Mouse (Mus musculus): ENCODE data around the gene Zfp503.

The Zfp503 gene

GRCm38 (mm10) chr14:21989291-21989913, at the start of gene Zfp503:
Zfp503 (minus strand) TSS chr14:21989601.
- DNase-seq (ENCODE audit: low spot score): peak; percentile 60

DNA sequence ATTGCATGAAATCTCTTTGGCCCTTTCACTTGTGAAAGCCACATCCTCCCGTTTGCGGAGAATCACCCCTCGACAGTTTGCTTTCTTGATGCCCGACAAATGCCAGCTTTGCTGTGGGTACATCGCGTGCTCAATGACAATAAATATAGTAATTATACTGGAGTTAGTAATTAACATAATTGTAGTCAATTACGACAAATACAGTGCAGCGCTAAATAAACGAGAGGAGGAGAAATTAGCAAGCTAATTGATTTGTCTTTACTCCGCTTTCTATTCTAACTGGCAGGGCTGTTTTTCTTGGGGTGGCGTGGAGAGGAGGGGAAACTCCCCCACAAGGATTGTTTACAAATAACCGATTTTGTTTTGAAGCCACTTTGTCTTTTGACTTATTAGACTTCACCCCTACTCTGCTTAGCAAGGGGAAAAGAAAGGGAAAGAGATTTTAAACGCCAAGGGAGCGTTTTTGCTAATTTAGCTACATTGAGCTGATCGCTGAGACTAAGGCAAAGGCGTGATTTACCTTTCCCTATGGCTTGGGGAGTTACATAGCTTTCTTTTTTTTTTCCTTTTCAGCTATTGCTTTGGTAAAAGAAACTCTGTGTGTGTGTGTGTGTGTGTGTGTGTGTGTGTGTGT, 48.2 kb upstream of the Zfp503 start:
- DNase-seq (ENCODE audit: low spot score): no peak

GRCm38 (mm10) chr14:22036802-22037497, 47.5 kb upstream of the Zfp503 start:
- no peak for DNase-seq (ENCODE audit: low spot score)

DNA sequence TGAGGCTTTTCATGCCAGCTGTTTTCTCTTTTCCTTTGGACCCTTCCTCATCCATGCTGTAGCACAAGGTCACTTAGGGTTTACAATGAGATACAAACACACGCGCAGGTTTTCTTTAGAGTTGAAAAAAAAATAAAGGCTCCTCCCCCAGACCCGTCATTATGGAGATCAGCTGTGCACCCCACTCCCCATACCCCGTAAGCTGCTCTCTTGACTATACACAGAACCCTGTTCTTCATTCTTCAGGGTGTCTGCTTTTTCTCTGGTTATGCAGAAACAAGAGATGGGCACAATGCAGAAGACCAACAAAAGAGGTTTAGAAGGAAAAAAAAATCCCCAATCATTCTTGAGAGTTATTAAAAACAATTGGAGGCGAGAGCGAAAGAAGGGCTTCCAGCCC, 46.9 kb upstream of the Zfp503 start:
- DNase-seq (ENCODE audit: low spot score): no peak

DNA sequence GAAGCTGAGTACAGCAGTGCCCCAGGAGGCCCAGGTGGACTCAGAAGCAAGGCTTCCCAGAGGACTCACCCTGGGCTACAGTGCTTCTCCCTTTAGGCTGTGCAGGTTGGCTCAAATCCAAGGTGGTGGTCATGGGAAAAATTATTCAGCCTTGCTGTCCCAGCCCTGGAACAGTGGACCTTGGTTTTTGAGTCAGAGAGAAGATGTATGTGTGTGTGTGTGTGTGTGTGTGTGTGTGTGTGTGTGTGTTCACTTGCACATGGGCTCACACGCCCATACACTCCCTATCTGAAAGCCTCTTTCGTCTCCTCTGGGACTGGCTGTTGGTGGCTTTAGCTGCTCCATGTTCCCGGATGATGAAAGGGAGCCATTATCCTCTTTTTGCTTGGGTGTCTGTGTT, 46.5 kb upstream of the Zfp503 start:
- no peak for DNase-seq (ENCODE audit: low spot score)

DNA sequence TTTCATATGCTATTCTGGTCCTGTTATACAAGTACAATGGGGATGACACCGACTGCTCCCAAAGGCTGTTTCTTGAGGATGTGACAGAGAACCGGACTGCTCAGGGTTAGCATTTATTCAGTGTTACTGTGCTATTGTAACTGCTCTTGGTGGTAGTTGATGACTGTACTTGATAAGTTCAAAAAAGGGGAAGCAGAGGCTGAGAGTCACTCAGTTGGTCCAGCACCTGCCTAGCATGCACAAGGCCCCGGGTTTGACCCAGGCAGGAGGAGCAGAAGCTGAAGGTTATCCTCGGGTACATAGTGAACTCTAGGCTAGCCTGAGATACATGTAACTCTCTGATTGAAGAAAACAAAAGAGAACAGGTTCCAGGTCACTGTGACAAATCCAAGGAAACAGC, 34.1 kb upstream of the Zfp503 start:
- DNase-seq (ENCODE audit: low spot score): no peak

DNA sequence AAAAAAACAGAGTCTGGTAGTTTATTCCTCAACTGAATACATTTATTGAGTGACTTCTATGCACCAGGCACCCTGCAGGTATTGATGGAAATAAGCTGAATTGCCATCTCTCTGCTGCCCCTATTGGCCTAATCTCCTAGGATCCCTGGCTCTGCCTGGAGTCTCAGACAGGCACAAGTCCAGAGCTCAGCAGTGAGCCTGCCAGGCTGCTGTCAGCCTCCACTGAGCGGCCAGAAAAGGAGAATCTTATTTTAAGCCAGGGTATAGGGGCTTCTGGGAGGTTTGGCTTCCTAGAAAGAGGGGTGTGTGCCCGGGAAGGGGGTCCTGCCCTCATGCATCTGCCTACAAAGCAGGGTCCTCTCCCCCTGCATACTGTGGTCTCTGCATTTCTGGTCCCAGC, 31.5 kb upstream of the Zfp503 start:
- DNase-seq (ENCODE audit: low spot score): peak; percentile 66

- no peak for DNase-seq (ENCODE audit: low spot score)
These were observed 30.8 kb upstream of the Zfp503 start for GRCm38 (mm10) chr14:22019949-22020845.

DNA sequence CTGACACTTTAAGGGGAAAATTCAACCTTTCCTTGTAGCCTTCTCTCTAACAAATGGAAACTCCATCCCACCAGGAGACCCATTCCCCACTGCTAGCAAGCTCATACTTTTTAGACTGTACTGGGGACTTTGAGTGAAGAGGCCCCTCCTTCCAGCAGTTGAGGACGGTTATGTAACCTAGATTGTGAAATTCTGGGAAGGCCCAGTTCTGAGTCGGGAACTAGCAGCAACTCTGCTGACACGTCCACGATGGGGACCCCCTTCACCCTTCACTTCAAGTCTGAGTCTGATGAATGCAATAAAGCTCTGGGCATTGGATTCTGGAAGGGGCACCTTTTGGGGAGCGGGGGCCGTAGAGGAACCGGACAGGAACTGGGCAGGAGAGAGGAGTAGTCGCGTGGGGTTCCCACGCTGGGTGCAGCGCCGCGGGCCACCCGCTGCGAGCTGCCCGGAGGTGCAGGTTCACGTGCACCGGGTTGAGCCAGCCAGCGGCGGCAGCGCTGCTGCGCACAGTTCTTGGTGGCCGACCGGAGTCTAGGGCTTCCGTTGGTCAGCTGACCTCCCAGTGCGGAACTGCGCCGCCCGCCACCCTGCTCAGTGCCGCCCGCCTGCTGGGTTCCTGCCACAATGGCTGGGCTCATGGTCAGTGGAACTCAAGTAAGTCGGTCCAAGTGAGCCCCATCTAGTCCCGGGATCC, 30.0 kb upstream of the Zfp503 start, which contains the start of gene Lrmda:
Gene Lrmda (plus strand): TSS at position 461 of the 697 bp plus-strand sequence.
- DNase-seq (ENCODE audit: low spot score): peak; percentile 66

DNA sequence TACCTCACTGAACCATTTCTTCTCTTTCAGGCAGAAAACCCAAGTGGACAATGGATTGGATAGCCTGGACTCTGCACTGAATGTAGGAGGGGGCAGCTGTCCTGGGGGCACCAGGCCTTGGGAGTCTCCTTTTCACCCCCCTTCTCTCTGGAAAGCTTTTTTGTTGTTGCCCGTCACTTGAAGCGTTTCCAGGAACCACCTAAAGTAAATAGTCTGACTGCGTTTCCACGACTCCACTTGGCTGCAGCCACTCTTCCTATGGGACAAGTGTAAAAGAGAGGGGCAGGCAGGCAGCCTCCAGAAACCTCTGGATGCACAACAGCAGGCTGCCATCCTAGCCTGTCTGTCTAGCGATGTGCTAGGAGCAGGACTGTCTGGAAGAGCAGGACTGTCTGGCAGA, 27.6 kb upstream of the Zfp503 start:
- DNase-seq (ENCODE audit: low spot score): no peak

GRCm38 (mm10) chr14:22014781-22015180, 25.4 kb upstream of the Zfp503 start:
- DNase-seq (ENCODE audit: low spot score): no peak

DNA sequence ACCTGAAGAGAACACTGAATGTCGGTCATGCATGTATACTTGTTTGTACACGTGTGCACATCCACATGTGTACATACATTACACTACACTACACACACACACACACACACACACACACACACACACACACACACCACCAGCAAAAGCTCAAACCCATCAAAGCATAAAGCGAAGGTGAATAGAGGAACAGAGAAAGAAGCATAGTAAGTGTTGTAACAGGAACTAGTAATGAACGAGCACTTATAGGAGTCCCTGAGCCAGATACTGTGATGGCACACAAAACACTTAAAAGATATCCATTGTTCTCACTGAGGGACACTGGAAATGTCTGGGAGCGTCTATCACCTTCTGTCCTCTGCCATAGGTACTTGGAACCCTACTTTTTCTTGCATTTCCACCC, 24.9 kb upstream of the Zfp503 start:
- no peak for DNase-seq (ENCODE audit: low spot score)

GRCm38 (mm10) chr14:22007006-22007405, 17.6 kb upstream of the Zfp503 start:
- no peak for DNase-seq (ENCODE audit: low spot score)

DNA sequence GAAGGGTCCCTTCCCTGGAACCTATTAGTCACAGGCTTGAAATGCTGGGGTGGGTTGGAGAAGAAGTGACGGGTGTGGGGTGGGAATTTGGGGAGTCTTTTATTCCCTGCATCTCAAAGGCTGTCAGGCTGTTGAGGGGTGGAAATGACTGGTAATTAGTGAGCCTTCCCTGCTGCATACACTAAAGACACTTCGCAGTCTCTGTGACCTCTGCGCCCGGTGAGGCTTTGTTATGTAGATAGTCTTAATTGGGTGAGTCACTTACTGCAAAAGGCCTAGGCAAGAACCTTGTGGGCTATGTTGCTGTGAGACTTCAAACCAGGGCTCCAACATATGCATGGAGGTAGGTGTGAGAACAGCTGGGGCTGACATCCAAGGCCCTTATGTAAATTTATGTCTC, 15.5 kb upstream of the Zfp503 start:
- DNase-seq (ENCODE audit: low spot score): peak; percentile 28

DNA sequence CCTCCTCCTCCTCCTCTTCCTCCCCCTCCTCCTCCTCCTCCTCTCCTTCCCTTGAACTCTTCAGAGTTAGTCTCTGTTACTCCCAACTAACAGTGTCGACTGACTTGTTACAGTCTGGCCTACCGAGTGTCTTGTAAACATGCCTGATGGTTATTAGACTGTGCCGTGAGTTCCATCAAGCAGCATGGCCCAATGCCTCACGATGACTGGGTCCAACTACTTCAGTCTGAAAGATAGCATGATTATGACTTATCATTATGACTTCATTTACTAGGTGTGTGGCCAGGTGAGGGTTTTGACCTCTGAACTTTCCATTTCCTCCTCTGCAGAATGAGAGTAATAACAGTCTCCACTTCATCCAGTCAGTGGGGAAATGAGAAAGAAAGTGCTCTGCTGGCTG, 14.2 kb upstream of the Zfp503 start:
- no peak for DNase-seq (ENCODE audit: low spot score)

DNA sequence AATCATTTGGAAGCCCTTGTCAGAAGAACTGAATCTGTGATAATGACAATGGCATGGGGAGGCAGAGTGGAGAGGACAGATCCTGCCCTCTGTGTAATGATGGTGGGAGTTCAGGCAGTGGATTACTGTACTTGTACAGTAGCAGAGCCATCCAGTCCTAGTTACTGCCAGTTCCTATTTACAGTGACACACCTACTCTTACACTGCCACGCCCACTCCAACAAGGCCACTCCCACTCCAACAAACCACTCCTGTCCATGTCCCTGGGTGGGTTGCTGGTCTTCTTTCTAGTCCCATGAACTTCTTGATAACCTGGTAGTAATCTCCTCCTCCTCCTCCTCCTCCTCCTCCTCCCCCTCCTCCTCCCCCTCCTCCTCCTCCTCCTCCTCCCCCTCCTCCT, 13.8 kb upstream of the Zfp503 start:
- DNase-seq (ENCODE audit: low spot score): no peak

DNA sequence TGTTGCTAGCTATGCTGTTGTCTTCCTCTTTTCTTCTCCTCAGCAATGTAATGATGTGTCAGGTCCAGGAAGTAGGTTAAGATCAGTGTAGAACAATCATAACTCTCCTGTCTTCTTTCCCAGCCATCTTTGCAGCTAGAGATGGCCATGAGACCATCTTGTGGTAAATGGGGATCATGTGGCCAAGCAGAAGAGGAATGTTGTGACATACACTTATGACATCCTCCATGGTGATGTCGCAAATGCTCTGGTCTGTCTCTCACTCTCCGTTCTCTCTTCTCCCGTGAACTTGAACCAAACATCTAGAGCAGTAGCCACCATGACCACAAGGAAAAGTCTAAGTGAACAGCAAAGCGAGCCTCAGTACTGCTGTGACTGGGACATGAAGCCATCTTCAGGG, 10.2 kb upstream of the Zfp503 start:
- no peak for DNase-seq (ENCODE audit: low spot score)

DNA sequence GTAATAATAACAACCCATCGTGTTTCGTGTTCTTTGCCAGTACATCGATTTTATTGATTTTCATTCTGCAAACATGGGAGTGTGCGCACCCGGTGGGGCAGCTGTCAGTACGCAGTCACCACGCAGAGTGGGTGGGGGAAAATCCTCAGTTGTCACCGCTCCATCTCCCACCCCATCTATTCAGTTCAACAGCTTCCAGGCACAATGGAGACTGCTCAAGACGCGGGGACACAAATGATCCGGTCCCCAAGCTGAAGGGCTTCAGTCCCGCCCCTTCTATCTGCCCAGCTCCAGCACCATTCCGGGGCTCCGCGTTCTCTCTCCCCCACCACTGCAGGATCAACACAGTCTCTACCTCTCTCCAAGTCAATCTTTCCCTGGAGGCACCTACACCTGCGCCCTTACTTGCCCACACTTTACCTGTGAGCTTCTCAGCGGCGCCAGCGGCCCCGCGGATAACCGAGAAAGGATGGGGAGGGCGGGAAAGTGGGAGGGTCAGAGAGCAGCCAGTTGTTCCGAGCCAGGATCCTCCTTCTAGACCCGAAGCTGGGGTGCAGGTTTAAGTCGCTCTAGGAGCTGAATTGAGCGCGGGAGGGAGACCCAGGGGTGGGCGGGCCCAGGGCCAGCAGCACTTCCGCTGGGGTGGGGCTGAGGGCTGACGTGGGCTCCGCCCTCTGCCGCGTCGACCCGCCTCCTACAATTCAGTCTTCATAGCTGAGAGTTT, 5.8 kb upstream of the Zfp503 start:
- peak; percentile 74 for DNase-seq (ENCODE audit: low spot score)

DNA sequence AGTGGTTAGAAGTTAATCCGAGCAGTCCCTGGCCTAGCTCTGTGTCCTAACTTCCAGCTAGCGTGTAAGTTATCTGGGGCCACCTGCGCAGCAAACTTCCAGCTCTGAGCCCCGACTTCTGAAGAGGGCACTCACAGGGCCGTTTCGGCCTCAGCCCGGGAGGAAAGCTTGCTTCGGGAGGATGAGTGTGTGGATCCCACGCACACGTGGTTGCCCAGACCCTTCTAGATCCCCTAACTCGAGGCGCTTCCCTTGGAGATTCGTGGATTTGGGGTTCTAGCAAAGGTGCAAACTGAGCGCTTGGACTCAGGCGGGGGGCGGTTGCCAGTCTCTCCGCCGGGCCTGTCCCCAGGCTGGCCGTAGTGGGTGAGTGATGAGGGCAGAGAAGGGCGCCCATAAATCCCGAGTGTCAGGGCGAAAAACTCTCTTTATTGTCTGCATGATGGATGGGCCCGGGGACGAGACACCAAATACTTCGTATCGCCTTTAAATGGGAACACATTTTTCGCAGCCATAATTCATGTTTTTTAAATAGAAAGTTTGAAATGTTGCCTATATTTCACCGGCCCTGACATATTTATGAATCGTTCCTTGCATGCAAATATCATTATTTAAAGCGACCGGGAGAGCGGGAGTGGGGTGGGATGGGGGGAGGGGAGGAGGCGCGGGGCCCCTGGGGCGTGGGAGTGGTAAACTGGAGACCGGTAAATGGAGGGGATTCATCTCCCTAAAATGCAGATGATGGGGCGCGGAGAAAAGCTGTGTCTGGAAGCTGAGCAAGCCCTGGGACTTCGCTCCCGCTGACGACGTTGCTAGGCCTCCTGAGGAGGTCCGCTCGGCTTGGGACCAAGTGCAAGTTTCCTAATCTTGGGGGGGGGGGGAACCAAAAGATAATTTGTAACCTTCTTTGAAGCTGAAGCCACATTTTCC, 4.9 kb upstream of the Zfp503 start:
- peak; percentile 16 for DNase-seq (ENCODE audit: low spot score)
